Mouse (Mus musculus) Patski (cell line): ENCODE data around the gene Neo1. TPM values are rescaled to one million over a fixed set of nuclear protein-coding genes. Genes with fewer than 3 reads are reported as not detected.
A peak's percentile ranks its signal among the peaks of the same experiment; 100 is the strongest.

Source experiments
- ATAC-seq: fragments of 100-300 bp; one replicate; pipeline ENCODE4 v1.8.0; 2021
- CTCF ChIA-PET: fragments of 350-600 bp; sonication (Branson Sonifier 250); formaldehyde crosslinking; loops from one replicate; lab custom pipeline; 2022; ENCODE audit warnings: inconsistent platforms; lab: Charles Lee
- POLR2A ChIA-PET: fragments of 350-600 bp; sonication (Branson Sonifier 250); formaldehyde crosslinking; loops from one replicate; lab custom pipeline; 2022; ENCODE audit warnings: antibody characterized with exemption, inconsistent platforms; lab: Charles Lee
- DNase-seq: peaks from one replicate; pipeline ENCODE4 v3.0.0-alpha.2; 2011; ENCODE audit warnings: low read depth, low spot score
- H3K27me3 ChIP-seq: fragments of 371-371 bp; one replicate; pipeline ENCODE4 v1.5.1; 2021
- CTCF ChIP-seq: fragments of 100-300 bp; IDR thresholded peaks from one replicate; pipeline ENCODE4 v1.5.1; 2021
- in situ Hi-C: fragments of 300-500 bp; cut with MboI; formaldehyde crosslinking; loops from 3 replicates; pipeline ENCODE4 v1.11.1; 2018; ENCODE audit warnings: low pct_unique_long_range_greater_than_20kb, mixed read lengths
- polyA plus RNA-seq: library from polyadenylated mRNA; unstranded; gene quantifications from one replicate; pipeline ENCODE4 v1.2.3, GENCODE M21; 2021

Gene Neo1
- polyA plus RNA-seq, 1 experiment from 2014 or later: 49.0 TPM

GRCm38 (mm10) chr9:59058060-59058459, 21.8 kb upstream of the Neo1 start:
- ATAC-seq (no peak), DNase-seq (no peak)
- in situ Hi-C loops: no loop called here
- H3K27me3 ChIP-seq: peaks cover 32% of the 10 kb centered on the region
- CTCF ChIA-PET: interaction anchor here (1.2 kb wide), 1 partner anchor 11 kb away, joined by 3 read pairs; no protein-coding TSS in a partner anchor
- TF ChIP-seq CTCF: no peak
- POLR2A ChIA-PET: no interaction called here

- no peak for TF ChIP-seq CTCF
- peaks cover 28% of the 10 kb centered on the region for H3K27me3 ChIP-seq
- DNase-seq (no peak), ATAC-seq (no peak)
- in situ Hi-C loops: no loop called here
- POLR2A ChIA-PET: no interaction called here
- CTCF ChIA-PET: no interaction called here
These were observed 20.0 kb upstream of the Neo1 start for GRCm38 (mm10) chr9:59056281-59056680.

GRCm38 (mm10) chr9:59041805-59042204, 5.6 kb upstream of the Neo1 start:
- in situ Hi-C loops: no loop called here
- ChIA-PET POLR2A (no interaction called here), CTCF (no interaction called here)
- ATAC-seq: no peak
- H3K27me3 ChIP-seq: peaks cover 5% of the 10 kb centered on the region
- DNase-seq: no peak
- no peak for TF ChIP-seq CTCF

- TF ChIP-seq CTCF: no peak
- POLR2A ChIA-PET: interaction anchor here (1.4 kb wide), 1 partner anchor 41 kb away, joined by 3 read pairs; no protein-coding TSS in a partner anchor
- in situ Hi-C loops: no loop called here
- CTCF ChIA-PET: interaction anchor here (1.0 kb wide), 1 partner anchor 17 kb away, joined by 3 read pairs; no protein-coding TSS in a partner anchor
- no peaks in the 10 kb centered on the region for H3K27me3 ChIP-seq
- ATAC-seq (peak; percentile 14), DNase-seq (peak; percentile 13)
These were observed 596 bp upstream of the Neo1 start for GRCm38 (mm10) chr9:59036732-59037341.

GRCm38 (mm10) chr9:59035342-59036158, 691 bp downstream of the Neo1 start:
- ChIA-PET CTCF (no interaction called here), POLR2A (no interaction called here)
- in situ Hi-C loops: no loop called here
- DNase-seq (no peak), ATAC-seq (peak; percentile 33)
- no peaks in the 10 kb centered on the region for H3K27me3 ChIP-seq
- peak; percentile 46 for TF ChIP-seq CTCF

GRCm38 (mm10) chr9:59034836-59035235, 1.4 kb downstream of the Neo1 start:
- DNase-seq (no peak), ATAC-seq (no peak)
- no peaks in the 10 kb centered on the region for H3K27me3 ChIP-seq
- no peak for TF ChIP-seq CTCF
- ChIA-PET POLR2A (no interaction called here), CTCF (no interaction called here)
- in situ Hi-C loops: no loop called here

GRCm38 (mm10) chr9:59033492-59033891, 2.7 kb downstream of the Neo1 start:
- in situ Hi-C loops: no loop called here
- ChIA-PET POLR2A (interaction anchor here (0.6 kb wide), 1 partner anchor 14 kb away, joined by 3 read pairs; no protein-coding TSS in a partner anchor), CTCF (no interaction called here)
- no peak for DNase-seq
- ATAC-seq: no peak
- no peaks in the 10 kb centered on the region for H3K27me3 ChIP-seq
- TF ChIP-seq CTCF: no peak

- no peak for DNase-seq
- CTCF ChIA-PET: no interaction called here
These were observed 11.9 kb downstream of the Neo1 start for GRCm38 (mm10) chr9:59024245-59024844.

GRCm38 (mm10) chr9:59016060-59016719, 20.1 kb downstream of the Neo1 start:
- ATAC-seq (no peak), DNase-seq (no peak)
- no peaks in the 10 kb centered on the region for H3K27me3 ChIP-seq
- in situ Hi-C loops: loop anchor here (25.0 kb wide), 1 partner anchor 546 kb away; no protein-coding TSS in a partner anchor
- ChIA-PET POLR2A (no interaction called here), CTCF (interaction anchor here (1.3 to 1.4 kb wide), 2 partner anchors 23 to 75 kb away, joined by 3 to 4 read pairs; no protein-coding TSS in a partner anchor)
- TF ChIP-seq CTCF: no peak

More at GRCm38 (mm10) chr9:59024245-59024844, 11.9 kb downstream of the Neo1 start:
- no peaks in the 10 kb centered on the region for H3K27me3 ChIP-seq
- TF ChIP-seq CTCF: no peak
- in situ Hi-C loops: loop anchor here (25.0 kb wide), 1 partner anchor 538 kb away; no protein-coding TSS in a partner anchor
- ATAC-seq: no peak
- POLR2A ChIA-PET: no interaction called here

- peak; percentile 47 for TF ChIP-seq CTCF
- POLR2A ChIA-PET: no interaction called here
- ATAC-seq (no peak), DNase-seq (peak; percentile 13)
- no peaks in the 10 kb centered on the region for H3K27me3 ChIP-seq
- CTCF ChIA-PET: interaction anchor here (0.7 to 1.2 kb wide), 9 partner anchors 15 to 468 kb away, joined by 3 to 6 read pairs (median 3); no protein-coding TSS in a partner anchor
- in situ Hi-C loops: loop anchor here (5.0 to 25.0 kb wide), 2 partner anchors 269 to 549 kb away; no protein-coding TSS in a partner anchor
These were observed 22.9 kb downstream of the Neo1 start for GRCm38 (mm10) chr9:59013365-59013764.
